Mouse (Mus musculus): ENCODE results near the gene Slf2. TPM values are rescaled to one million over a fixed set of nuclear protein-coding genes. Genes with fewer than 3 reads are reported as not detected.

Slf2 gene
- polyA plus RNA-seq (2015; fragmentation: Nextera tagmentation; extraction: Ambion mirVana), result 12.6 and 20.1 TPM in 2 replicates

DNA sequence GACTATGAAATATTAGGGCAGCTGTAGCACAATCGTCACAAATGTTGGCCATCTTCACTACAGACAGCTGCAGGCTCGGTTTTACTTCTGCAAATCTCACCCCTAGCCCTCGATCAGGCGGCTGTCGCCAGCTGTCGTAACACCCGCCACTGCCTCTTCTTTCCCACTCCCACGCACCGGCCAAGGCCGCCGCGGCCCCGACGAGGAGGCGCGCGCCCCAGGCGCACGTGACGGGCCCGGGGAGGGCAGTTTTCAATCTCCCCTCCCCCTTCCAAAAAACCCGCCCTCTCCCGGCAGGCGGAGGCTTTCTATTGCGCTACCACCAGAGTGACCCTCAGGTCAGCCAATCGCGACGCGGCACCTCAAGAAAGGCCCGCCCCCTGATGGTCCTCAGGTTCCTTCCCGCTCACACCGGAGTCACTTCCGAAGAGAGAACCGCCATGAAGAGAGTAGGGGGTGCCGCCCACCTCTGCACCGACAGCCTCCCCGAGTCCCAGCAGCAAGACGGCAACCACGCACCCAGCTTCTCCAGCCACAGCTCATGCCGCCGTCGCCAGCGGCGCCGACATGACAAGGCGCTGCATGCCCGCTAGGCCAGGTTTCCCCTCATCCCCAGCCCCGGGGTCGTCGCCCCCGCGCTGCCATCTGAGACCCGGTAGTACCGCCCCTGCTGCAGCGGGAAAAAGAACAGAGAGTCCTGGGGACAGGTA is at the start of gene Slf2:
TSS of gene Slf2 (plus strand) at position 408 of the 710 bp plus-strand sequence.

DNA sequence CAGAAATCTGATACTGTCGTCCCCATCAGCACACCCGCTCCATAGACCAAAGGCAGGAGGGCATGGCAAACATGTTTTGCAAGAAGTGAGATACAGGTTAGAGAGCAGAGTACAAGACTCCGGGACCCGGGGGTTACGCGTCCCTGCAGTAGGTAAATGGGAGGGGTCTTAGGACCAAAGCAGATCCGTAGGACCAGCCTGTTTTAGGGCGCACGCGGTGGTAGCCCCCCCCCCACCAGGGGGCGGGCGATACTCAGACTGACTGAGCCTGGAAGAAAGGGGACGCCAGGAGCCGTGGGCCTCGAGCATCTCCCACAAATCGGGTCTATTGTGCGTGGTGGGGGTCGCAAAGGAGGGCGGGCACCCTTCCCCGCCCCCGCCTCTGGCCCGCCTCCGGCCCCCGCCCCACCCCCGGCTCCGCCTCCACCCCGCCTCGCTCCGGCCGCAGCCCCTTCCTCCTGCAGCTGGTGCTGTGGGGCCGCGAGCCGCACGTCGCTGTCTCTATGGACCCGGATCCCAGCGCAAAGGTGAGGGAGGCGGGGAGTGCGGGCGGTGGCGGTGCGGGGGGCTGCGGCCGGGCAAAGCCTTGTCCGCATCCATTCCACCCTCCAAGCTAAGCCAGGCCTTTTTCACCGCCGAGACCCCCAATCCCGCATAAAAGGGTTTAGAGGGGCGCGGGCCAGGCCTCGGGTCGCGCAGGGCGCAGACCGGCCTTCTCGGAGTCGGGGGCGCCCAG is 58.0 kb downstream of the Slf2 start, which contains the start of gene Sema4g:
TSS of gene Sema4g (plus strand) at position 271 of the 736 bp plus-strand sequence.

GRCm38 (mm10) chr19:45005444-45005843 is 74.5 kb downstream of the Slf2 start, which contains the start of gene Twnk:
Twnk (plus strand) TSS chr19:45005663.

GRCm38 (mm10) chr19:45005957-45006712 is 75.2 kb downstream of the Slf2 start, which contains the start of gene Mrpl43:
Mrpl43 (minus strand) TSS chr19:45006442.

DNA sequence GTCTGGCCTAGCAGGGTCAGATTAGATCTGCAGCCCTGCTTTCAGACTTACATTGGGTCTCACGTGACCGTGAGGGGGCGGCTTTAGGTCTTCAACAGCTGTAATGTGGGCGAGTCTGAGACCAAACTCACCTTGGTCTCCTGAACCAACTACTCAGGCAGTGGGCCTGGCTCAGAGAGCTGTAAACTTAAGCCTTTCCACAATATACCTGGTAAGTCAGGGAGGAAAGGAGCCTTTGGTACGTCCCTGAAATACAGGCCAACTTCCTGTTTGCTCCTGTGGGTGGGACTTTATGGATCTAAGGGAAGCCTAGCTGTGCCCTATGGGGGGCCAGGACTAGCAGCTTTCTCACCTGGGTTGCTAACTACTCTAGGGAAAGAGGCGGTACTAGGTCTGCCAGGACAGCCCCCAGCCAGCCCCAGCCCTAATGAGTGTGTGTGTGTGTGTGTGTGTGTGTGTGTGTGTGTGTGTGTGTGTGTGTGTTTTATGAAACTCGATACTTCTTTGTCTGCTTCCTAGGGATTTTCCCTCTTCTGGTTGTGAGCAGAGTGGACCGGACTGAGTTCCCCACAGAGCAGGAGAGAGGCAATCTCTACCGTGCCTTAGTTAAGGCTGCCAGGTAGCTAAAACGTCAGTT is 83.5 kb downstream of the Slf2 start, which contains the start of gene Lzts2:
TSS of gene Lzts2 (plus strand) at position 80 of the 637 bp plus-strand sequence.

Other genes starting within 250 kb of the Slf2 start
- 0.33 and 4.6 TPM in 2 replicates for gene Pax2, start 175.1 kb upstream of the Slf2 start, polyA plus RNA-seq (2015; fragmentation: Nextera tagmentation; extraction: Ambion mirVana)
- gene Sema4g, start 58.0 kb downstream of the Slf2 start, polyA plus RNA-seq (2015; fragmentation: Nextera tagmentation; extraction: Ambion mirVana), result 1.9 and 2.2 TPM in 2 replicates
- 10.5 and 26.5 TPM in 2 replicates for gene Twnk, start 74.5 kb downstream of the Slf2 start, polyA plus RNA-seq (2015; fragmentation: Nextera tagmentation; extraction: Ambion mirVana)
- 65.9 and 90.5 TPM in 2 replicates for gene Mrpl43, start 75.3 kb downstream of the Slf2 start, polyA plus RNA-seq (2015; fragmentation: Nextera tagmentation; extraction: Ambion mirVana)
- 63.4 and 82.6 TPM in 2 replicates for gene Lzts2, start 83.3 kb downstream of the Slf2 start, polyA plus RNA-seq (2015; fragmentation: Nextera tagmentation; extraction: Ambion mirVana)
- 0.35 and 0.46 TPM in 2 replicates for gene Pdzd7, start 114.6 kb downstream of the Slf2 start, polyA plus RNA-seq (2015; fragmentation: Nextera tagmentation; extraction: Ambion mirVana)
- 35.0 and 40.0 TPM in 2 replicates for gene Sfxn3, start 116.4 kb downstream of the Slf2 start, polyA plus RNA-seq (2015; fragmentation: Nextera tagmentation; extraction: Ambion mirVana)
- gene Kazald1, start 144.1 kb downstream of the Slf2 start, polyA plus RNA-seq (2015; fragmentation: Nextera tagmentation; extraction: Ambion mirVana), result 7.5 and 12.7 TPM in 2 replicates
- gene Tlx1, start 219.5 kb downstream of the Slf2 start, polyA plus RNA-seq (2015; fragmentation: Nextera tagmentation; extraction: Ambion mirVana), result 0.19 TPM in 1 of 2 replicates, not detected in the other